Mouse (Mus musculus): Measurements from ENCODE around the gene Stra6. TPM values are rescaled to one million over a fixed set of nuclear protein-coding genes. Genes with fewer than 3 reads are reported as not detected.

The Stra6 gene
- polyA plus RNA-seq, 1 experiment from 2014 or later, result 4.0 TPM

GRCm38 (mm10) chr9:58179390-58179789 lies 115.8 kb downstream of the Stra6 start:
- H3K27ac ChIP-seq (ENCODE audit: low read depth), result no peak overlapping the region
- no peak for TF ChIP-seq CTCF (IDR thresholded peaks at IDR 0.05; ENCODE audit: low read depth)
- 74% methylated on average over 2 of the region's 2 CpGs for WGBS

GRCm38 (mm10) chr9:58184456-58184855 lies 120.9 kb downstream of the Stra6 start:
- Histone ChIP-seq H3K4me3 (ENCODE audit: low read depth, low read length) (no peak overlapping the region), H3K9ac (no peak overlapping the region), H3K27ac (ENCODE audit: low read depth) (no peak overlapping the region), H3K4me1 (ENCODE audit: insufficient read depth) (no peaks in the 10 kb centered on the region), H3K27me3 (ENCODE audit: insufficient read depth, low read length) (no peaks in the 10 kb centered on the region), H3K36me3 (ENCODE audit: insufficient read depth) (no peaks in the 10 kb centered on the region), H3K9me3 (ENCODE audit: low read depth, low read length) (no peaks in the 10 kb centered on the region), H3K4me2 (no peak overlapping the region)
- ATAC-seq (ENCODE audit: insufficient read depth), result no peak
- DNase-seq, result no peak
- WGBS, result 70% methylated on average over 6 of the region's 6 CpGs
- no peak for TF ChIP-seq CTCF (IDR thresholded peaks at IDR 0.05; ENCODE audit: low read depth)

More at GRCm38 (mm10) chr9:58179390-58179789, 115.8 kb downstream of the Stra6 start:
- Histone ChIP-seq H3K27me3 (ENCODE audit: insufficient read depth, low read length) (no peaks in the 10 kb centered on the region), H3K4me2 (no peak overlapping the region), H3K36me3 (ENCODE audit: insufficient read depth) (no peaks in the 10 kb centered on the region), H3K4me3 (ENCODE audit: low read depth, low read length) (no peak overlapping the region), H3K4me1 (ENCODE audit: insufficient read depth) (0 out of 2 replicates have a peak, but pooled peaks cover 3% of the 10 kb centered on the region), H3K9me3 (ENCODE audit: low read depth, low read length) (no peaks in the 10 kb centered on the region), H3K9ac (no peak overlapping the region)
- ATAC-seq (ENCODE audit: insufficient read depth), result no peak
- DNase-seq, result no peak

- H3K4me3 ChIP-seq (ENCODE audit: low read depth, low read length), result no peak overlapping the region
Measured at GRCm38 (mm10) chr9:58194222-58194621, 130.6 kb downstream of the Stra6 start.

GRCm38 (mm10) chr9:58195671-58196070 lies 132.1 kb downstream of the Stra6 start:
- H3K9me3 ChIP-seq (ENCODE audit: low read depth, low read length), result no peaks in the 10 kb centered on the region
- DNase-seq (no peak), ATAC-seq (ENCODE audit: insufficient read depth) (no peak)
- TF ChIP-seq CTCF (IDR thresholded peaks at IDR 0.05; ENCODE audit: low read depth), result no peak
- peaks cover 11% of the 10 kb centered on the region for H3K4me1 ChIP-seq (ENCODE audit: insufficient read depth)
- H3K4me2 ChIP-seq, result no peak overlapping the region
- H3K4me3 ChIP-seq (ENCODE audit: low read depth, low read length), result no peak overlapping the region
- WGBS, result 10% methylated on average over 1 of the region's 1 CpGs
- peaks cover 67% of the 10 kb centered on the region for H3K27me3 ChIP-seq (ENCODE audit: insufficient read depth, low read length)
- H3K36me3 ChIP-seq (ENCODE audit: insufficient read depth), result no peaks in the 10 kb centered on the region
- no peak overlapping the region for H3K27ac ChIP-seq (ENCODE audit: low read depth)
- H3K9ac ChIP-seq, result no peak overlapping the region

More at GRCm38 (mm10) chr9:58194222-58194621, 130.6 kb downstream of the Stra6 start:
- WGBS, result 57% methylated on average over 9 of the region's 9 CpGs
- Histone ChIP-seq H3K36me3 (ENCODE audit: insufficient read depth) (no peaks in the 10 kb centered on the region), H3K27me3 (ENCODE audit: insufficient read depth, low read length) (peaks cover 53% of the 10 kb centered on the region), H3K4me2 (no peak overlapping the region), H3K27ac (ENCODE audit: low read depth) (no peak overlapping the region), H3K9me3 (ENCODE audit: low read depth, low read length) (no peaks in the 10 kb centered on the region), H3K9ac (no peak overlapping the region), H3K4me1 (ENCODE audit: insufficient read depth) (peaks cover 11% of the 10 kb centered on the region)
- DNase-seq (no peak), ATAC-seq (ENCODE audit: insufficient read depth) (no peak)
- TF ChIP-seq CTCF (IDR thresholded peaks at IDR 0.05; ENCODE audit: low read depth), result no peak

GRCm38 (mm10) chr9:58196141-58196540 lies 132.6 kb downstream of the Stra6 start:
- H3K27ac ChIP-seq (ENCODE audit: low read depth), result no peak overlapping the region
- peaks cover 11% of the 10 kb centered on the region for H3K4me1 ChIP-seq (ENCODE audit: insufficient read depth)
- peaks cover 72% of the 10 kb centered on the region for H3K27me3 ChIP-seq (ENCODE audit: insufficient read depth, low read length)
- ATAC-seq (ENCODE audit: insufficient read depth) (no peak), DNase-seq (no peak)
- WGBS, result 4% methylated on average over 14 of the region's 14 CpGs
- H3K4me2 ChIP-seq, result 0 out of 2 replicates have a peak overlapping the region, but pooled peaks have one; percentile 33
- no peaks in the 10 kb centered on the region for H3K9me3 ChIP-seq (ENCODE audit: low read depth, low read length)
- no peak for TF ChIP-seq CTCF (IDR thresholded peaks at IDR 0.05; ENCODE audit: low read depth)
- no peaks in the 10 kb centered on the region for H3K36me3 ChIP-seq (ENCODE audit: insufficient read depth)
- no peak overlapping the region for H3K4me3 ChIP-seq (ENCODE audit: low read depth, low read length)
- no peak overlapping the region for H3K9ac ChIP-seq

GRCm38 (mm10) chr9:58196610-58197567 lies 133.3 kb downstream of the Stra6 start:
- Histone ChIP-seq H3K27ac (ENCODE audit: low read depth) (no peak overlapping the region), H3K27me3 (ENCODE audit: insufficient read depth, low read length) (peaks cover 79% of the 10 kb centered on the region), H3K9me3 (ENCODE audit: low read depth, low read length) (no peaks in the 10 kb centered on the region), H3K9ac (no peak overlapping the region), H3K4me1 (ENCODE audit: insufficient read depth) (peaks cover 11% of the 10 kb centered on the region), H3K36me3 (ENCODE audit: insufficient read depth) (no peaks in the 10 kb centered on the region), H3K4me2 (peak overlapping the region; percentile 33; the same call in 1 of the 2 replicates), H3K4me3 (ENCODE audit: low read depth, low read length) (peak overlapping the region; percentile 25; the same call in 1 of the 2 replicates)
- 4% methylated on average over 46 of the region's 46 CpGs for WGBS
- DNase-seq (no peak), ATAC-seq (ENCODE audit: insufficient read depth) (no peak)
- TF ChIP-seq CTCF (IDR thresholded peaks at IDR 0.05; ENCODE audit: low read depth), result no peak
